Mouse (Mus musculus): Measurements from ENCODE around the gene Ostn. TPM values are rescaled to one million over a fixed set of nuclear protein-coding genes. Genes with fewer than 3 reads are reported as not detected.

The Ostn gene
- polyA plus RNA-seq, 1 experiment, result not detected

DNA sequence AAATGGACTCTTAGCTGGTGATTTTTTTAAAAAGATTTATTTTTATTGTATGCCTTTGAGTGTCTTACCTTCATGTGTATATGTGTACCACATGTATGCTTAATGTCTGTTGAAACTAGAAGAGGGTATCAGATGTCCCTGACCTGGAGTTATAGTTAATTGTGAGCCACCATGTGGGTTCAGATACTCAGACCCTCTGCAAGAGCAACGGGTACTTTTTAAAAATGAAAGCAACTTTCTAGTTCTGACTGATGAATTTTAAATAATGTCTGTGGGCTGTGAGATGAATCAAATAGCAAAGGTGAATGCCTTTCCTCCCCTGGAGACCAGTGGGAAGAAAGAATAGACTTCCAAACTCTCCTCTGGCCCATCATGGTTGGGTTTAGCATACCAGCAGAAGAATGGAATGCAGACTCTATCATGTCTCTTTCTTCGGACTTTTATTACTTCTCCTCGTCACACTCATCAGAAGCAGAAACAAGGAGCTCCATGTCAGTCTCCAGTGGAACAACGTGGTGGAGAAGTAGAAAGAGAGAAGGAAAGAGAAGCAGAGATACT lies 79.6 kb downstream of the Ostn start:
- H3K4me3 ChIP-seq (ENCODE audit: low read depth, low read length), result no peak overlapping the region
- 46% methylated on average over 4 of the region's 4 CpGs for WGBS
- TF ChIP-seq CTCF (IDR thresholded peaks at IDR 0.05; ENCODE audit: extremely low read depth, insufficient read length, insufficient replicate concordance, low read depth, low read length) (no peak), POLR2A (IDR thresholded peaks at IDR 0.05; ENCODE audit: low read depth, low read length) (no peak)
- H3K27me3 ChIP-seq (ENCODE audit: control insufficient read depth, insufficient read depth, low read length), result no peaks in the 10 kb centered on the region
- no peak overlapping the region for H3K27ac ChIP-seq (ENCODE audit: insufficient read depth, low read depth, low read length)
- H3K4me1 ChIP-seq (ENCODE audit: control insufficient read depth, insufficient read depth, insufficient read length, low read length), result peaks cover 7% of the 10 kb centered on the region; the same call in 1 of the 2 replicates
- no peaks in the 10 kb centered on the region for H3K36me3 ChIP-seq (ENCODE audit: control insufficient read depth, insufficient read depth, low read length)

DNA sequence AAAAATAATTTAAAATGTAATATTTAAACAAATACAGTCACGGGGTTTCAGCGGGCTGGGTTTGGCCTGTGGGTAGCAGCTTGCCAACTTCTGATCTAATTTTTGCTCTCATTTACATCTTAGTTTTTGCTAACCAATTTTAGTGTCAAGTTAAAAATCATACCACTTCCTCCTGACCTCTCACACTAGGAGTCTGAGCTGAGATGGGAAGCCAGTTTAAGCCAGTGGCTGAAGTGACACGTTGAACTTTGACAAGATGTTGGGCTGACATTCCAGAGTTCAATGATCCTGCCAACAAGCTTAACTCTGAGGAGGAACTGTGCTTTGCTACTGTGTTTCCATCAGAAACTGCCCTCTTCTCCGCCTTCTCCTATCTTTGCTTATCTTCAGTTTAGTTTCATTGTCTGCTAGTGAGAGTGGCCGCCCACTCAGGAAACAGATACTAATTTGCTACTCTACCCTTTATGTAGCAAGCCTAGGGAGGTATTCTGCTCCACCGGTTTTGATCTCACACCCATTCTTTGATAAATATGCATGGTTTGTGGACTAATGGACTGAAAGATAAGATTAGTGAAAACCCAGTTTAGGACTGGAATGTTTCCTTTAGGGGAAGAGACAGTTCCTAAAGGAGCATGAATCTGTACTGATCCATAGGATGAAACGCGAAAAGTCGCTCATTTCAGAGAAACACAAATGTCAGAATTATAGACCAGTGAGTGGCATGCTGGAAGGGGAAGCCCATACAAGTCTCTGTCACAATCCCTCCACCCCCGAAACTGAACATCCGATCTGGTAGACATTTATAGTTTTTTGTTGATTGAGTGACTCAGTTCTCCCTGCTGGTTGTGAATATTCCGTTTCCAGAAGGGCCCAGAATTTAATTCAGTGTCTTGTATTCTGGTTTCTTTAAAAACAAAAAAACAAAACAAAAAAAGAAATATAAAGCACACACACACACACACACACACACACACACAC lies 80.6 kb downstream of the Ostn start:
- TF ChIP-seq POLR2A (IDR thresholded peaks at IDR 0.05; ENCODE audit: low read depth, low read length) (no peak), CTCF (IDR thresholded peaks at IDR 0.05; ENCODE audit: extremely low read depth, insufficient read length, insufficient replicate concordance, low read depth, low read length) (no peak)
- Histone ChIP-seq H3K27me3 (ENCODE audit: control insufficient read depth, insufficient read depth, low read length) (no peaks in the 10 kb centered on the region), H3K36me3 (ENCODE audit: control insufficient read depth, insufficient read depth, low read length) (peaks cover 2% of the 10 kb centered on the region; the same call in 1 of the 2 replicates), H3K4me3 (ENCODE audit: low read depth, low read length) (no peak overlapping the region), H3K27ac (ENCODE audit: insufficient read depth, low read depth, low read length) (peak overlapping the region; percentile 94), H3K4me1 (ENCODE audit: control insufficient read depth, insufficient read depth, insufficient read length, low read length) (peaks cover 8% of the 10 kb centered on the region; the same call in 1 of the 2 replicates)
- 5% methylated on average over 12 of the region's 12 CpGs for WGBS

DNA sequence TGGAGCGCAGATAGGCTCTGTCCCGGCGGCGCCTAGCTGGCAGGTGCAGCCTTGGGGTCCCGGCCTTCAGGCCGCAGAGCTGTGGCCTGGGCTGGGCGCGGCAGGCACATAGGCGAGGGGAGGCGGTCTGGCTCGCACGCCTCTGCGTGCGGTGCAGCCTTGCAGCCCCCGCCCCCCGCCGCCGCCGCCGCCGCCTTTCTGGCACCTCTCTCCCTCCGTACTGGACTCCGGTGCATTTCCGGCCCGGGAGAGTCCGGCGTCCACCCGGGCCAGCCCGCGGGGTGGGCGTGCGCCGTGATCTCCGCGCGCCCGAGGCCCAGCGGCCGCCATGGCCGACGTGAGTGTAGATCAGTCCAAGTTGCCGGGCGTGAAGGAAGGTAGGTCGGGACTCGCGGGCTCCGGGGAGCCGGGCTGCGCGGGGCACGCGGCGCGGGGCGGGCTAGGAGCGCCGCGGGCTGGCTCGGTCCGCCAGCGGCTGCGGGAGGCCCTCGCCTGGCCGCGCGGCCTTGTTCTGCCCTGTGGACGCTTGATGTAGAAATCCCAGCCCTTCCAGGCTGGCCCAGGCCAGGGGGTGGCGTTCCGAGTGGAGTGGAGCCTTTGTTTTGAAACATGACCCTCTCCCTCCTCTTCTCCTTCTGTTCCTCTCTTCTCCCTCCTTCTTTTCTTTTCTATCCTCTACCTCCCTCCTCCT lies 81.6 kb downstream of the Ostn start, which contains the start of gene Ccdc50:
Ccdc50 (plus strand) TSS at position 109 of the 691 bp plus-strand sequence.
- 0 out of 2 replicates have a peak, but pooled peaks have one; percentile 4 for TF ChIP-seq POLR2A (IDR thresholded peaks at IDR 0.05; ENCODE audit: low read depth, low read length)
- no peak for TF ChIP-seq CTCF (IDR thresholded peaks at IDR 0.05; ENCODE audit: extremely low read depth, insufficient read length, insufficient replicate concordance, low read depth, low read length)
- under 1% methylated on average over 69 of the region's 69 CpGs for WGBS

DNA sequence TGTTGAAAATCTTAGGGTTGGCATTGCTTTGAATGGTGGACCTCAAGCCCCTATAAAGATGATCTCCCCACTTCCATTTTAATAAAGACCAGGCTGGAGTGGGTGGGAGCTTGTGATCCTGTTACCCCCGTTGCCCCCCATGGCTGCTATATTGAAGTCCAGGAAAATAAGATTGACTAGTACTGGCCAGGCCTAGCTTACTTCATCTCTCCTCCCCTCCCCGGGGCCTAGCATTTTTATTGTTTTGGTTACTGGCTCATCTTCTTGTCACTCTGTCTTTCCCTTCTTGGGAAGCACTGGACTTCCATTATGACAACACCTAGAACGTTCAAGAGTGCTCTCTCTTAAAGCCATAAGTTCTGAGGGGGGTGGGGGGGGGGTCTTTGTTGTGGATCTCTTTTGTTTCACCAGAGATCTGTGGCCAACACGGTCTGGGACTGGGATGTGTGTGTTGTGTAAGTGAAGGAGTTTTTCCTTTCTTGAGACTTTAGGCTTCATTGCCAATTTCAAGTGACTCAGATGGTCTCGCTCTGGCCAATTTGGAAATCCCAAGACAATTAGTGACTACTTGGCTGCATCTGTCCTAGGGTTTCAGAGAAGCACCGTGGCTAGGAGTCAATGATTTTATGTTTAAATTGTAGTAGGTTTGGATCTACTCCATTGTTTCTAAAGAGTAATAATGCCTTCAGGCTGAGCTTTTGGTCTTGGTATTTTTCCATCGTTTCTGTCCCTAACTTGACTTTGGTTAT lies 82.4 kb downstream of the Ostn start:
- H3K36me3 ChIP-seq (ENCODE audit: control insufficient read depth, insufficient read depth, low read length), result peaks cover 2% of the 10 kb centered on the region; the same call in 1 of the 2 replicates
- peak overlapping the region; percentile 71 for H3K4me3 ChIP-seq (ENCODE audit: low read depth, low read length)
- H3K4me1 ChIP-seq (ENCODE audit: control insufficient read depth, insufficient read depth, insufficient read length, low read length), result peaks cover 10% of the 10 kb centered on the region; the same call in 1 of the 2 replicates
- no peak for TF ChIP-seq POLR2A (IDR thresholded peaks at IDR 0.05; ENCODE audit: low read depth, low read length)
- H3K27ac ChIP-seq (ENCODE audit: insufficient read depth, low read depth, low read length), result peak overlapping the region; percentile 80
- 14% methylated on average over 7 of the region's 7 CpGs for WGBS
- H3K27me3 ChIP-seq (ENCODE audit: control insufficient read depth, insufficient read depth, low read length), result no peaks in the 10 kb centered on the region

More for the DNA sequence above, 81.6 kb downstream of the Ostn start, which contains the start of gene Ccdc50:
- H3K4me3 ChIP-seq (ENCODE audit: low read depth, low read length), result peak within 1 kb of the TSS; percentile 71
- H3K27ac ChIP-seq (ENCODE audit: insufficient read depth, low read depth, low read length), result peak within 1 kb of the TSS; percentile 94
- H3K36me3 ChIP-seq (ENCODE audit: control insufficient read depth, insufficient read depth, low read length), result peaks cover 2% of the 10 kb centered on the region; the same call in 1 of the 2 replicates
- peaks cover 10% of the 10 kb centered on the region; the same call in 1 of the 2 replicates for H3K4me1 ChIP-seq (ENCODE audit: control insufficient read depth, insufficient read depth, insufficient read length, low read length)
- H3K27me3 ChIP-seq (ENCODE audit: control insufficient read depth, insufficient read depth, low read length), result no peaks in the 10 kb centered on the region

DNA sequence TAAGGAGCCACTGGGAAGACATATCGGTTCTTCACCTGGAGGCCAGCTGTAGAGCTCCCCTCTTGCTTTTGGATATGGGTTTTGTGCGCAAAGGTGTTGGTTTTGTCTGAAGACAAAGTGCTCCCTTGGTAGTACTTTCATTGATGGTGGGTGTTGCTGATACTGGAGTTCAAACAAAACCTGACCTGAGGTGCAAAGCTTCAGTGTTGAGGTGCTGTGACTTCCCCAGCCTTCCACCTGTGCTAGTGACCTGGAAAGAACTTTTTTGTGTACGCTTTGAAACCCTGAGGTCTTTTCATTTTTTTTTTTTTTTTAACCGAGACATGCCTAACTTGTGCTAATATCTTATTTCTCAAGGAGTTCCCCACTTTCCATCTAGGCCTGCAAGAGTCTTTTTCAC lies 83.0 kb downstream of the Ostn start:
- TF ChIP-seq POLR2A (IDR thresholded peaks at IDR 0.05; ENCODE audit: low read depth, low read length), result no peak
- H3K36me3 ChIP-seq (ENCODE audit: control insufficient read depth, insufficient read depth, low read length), result peaks cover 2% of the 10 kb centered on the region; the same call in 1 of the 2 replicates
- peak overlapping the region; percentile 3; the same call in 1 of the 2 replicates for H3K4me3 ChIP-seq (ENCODE audit: low read depth, low read length)
- no peaks in the 10 kb centered on the region for H3K27me3 ChIP-seq (ENCODE audit: control insufficient read depth, insufficient read depth, low read length)
- H3K27ac ChIP-seq (ENCODE audit: insufficient read depth, low read depth, low read length), result no peak overlapping the region
- H3K4me1 ChIP-seq (ENCODE audit: control insufficient read depth, insufficient read depth, insufficient read length, low read length), result peaks cover 10% of the 10 kb centered on the region; the same call in 1 of the 2 replicates
- WGBS, result 62% methylated on average over 4 of the region's 4 CpGs

DNA sequence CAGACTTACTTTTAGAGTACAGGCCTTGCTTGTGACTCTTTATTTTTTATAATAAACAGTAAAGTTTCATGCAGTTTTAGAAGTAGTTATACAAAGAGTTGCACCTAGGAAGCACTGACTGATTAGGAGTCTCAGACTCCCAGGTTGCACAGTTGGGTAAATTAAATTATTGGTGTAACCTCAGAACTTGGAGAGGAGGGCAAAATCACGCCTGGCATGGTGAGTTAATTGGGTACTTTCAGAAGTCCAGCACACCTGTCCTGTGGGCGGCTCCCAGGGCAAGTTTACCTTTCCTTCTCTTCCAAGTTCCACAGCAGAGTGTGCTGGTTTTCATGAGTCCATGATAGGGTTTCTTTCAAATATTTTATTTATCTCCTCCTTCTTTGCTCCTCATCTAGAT lies 84.6 kb downstream of the Ostn start:
- no peak overlapping the region for H3K27ac ChIP-seq (ENCODE audit: insufficient read depth, low read depth, low read length)
- WGBS, result 27% methylated on average over 2 of the region's 2 CpGs
- no peak for TF ChIP-seq CTCF (IDR thresholded peaks at IDR 0.05; ENCODE audit: extremely low read depth, insufficient read length, insufficient replicate concordance, low read depth, low read length)
- no peak for TF ChIP-seq POLR2A (IDR thresholded peaks at IDR 0.05; ENCODE audit: low read depth, low read length)
- H3K4me3 ChIP-seq (ENCODE audit: low read depth, low read length), result no peak overlapping the region
- H3K27me3 ChIP-seq (ENCODE audit: control insufficient read depth, insufficient read depth, low read length), result no peaks in the 10 kb centered on the region
- peaks cover 10% of the 10 kb centered on the region; the same call in 1 of the 2 replicates for H3K4me1 ChIP-seq (ENCODE audit: control insufficient read depth, insufficient read depth, insufficient read length, low read length)
- H3K36me3 ChIP-seq (ENCODE audit: control insufficient read depth, insufficient read depth, low read length), result peaks cover 2% of the 10 kb centered on the region; the same call in 1 of the 2 replicates
